8 mouse cellular contexts compared by ENCODE assay signal in the genomic region with DNA sequence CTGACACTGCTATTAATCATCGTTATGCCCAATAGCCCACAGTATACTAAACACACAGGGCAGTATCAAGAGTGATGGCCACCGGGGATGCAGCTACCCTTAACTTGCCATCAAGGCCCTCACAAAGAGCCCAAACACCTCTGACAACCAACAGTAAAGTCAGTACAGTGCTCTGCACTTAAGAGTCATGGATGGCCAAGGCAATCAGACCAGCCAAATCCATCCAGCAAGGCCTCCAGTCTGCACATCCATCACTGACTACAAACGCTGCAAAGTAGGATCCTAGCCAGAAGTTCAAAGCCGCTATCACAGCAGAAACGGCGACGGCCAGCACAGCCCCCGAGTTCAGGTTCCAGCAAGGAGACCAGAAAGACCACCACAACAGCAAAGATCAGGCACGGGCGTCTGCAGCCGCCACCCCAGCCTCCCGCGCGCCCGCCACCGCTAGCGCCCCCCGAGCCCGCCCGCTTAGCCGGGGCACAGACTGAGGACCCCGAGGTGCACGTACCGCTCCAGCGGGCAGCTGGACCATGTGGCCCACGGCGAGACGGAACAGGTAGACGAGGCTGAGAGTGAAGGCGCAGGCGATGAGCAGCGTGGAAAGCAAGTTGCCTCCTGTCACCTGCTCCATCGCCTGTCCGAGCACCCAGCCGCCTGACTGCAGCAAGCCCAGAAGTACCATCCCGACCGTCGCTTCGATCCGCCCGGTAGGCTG. TPM values are rescaled to one million over a fixed set of nuclear protein-coding genes. Genes with fewer than 3 reads are reported as not detected.
DNase-seq lines count a peak whose midpoint lies in the region; ATAC-seq and TF ChIP-seq lines count a peak whose summit lies in the region.

No protein-coding gene starts in this region.

- peak; percentile 67 for ATAC-seq in kidney, embryonic 16.5 days (ENCODE audit: low FRiP score, low TSS enrichment)
- peak; percentile 75 for ATAC-seq in hindbrain, embryonic 13.5 days (ENCODE audit: low FRiP score)

- no peak for TF ChIP-seq CTCF in E14TG2a.4 (conservative IDR thresholded peaks at IDR 0.05; ENCODE audit: low read length)
- TF ChIP-seq CTCF in brain, embryonic 14.5 days (IDR thresholded peaks at IDR 0.05; ENCODE audit: borderline replicate concordance, extremely low read depth, insufficient read depth, insufficient read length): no peak

- WGBS in kidney, embryonic 16.5 days: under 1% methylated on average over 41 of the region's 41 CpGs
- under 1% methylated on average over 41 of the region's 41 CpGs for WGBS in hindbrain, embryonic 13.5 days

- peaks cover 32% of the 10 kb centered on the region for H3K36me3 ChIP-seq in kidney, embryonic 16.5 days (ENCODE audit: insufficient read depth, low read length)
- H3K36me3 ChIP-seq in E14TG2a.4 (ENCODE audit: insufficient read depth, low read length): peaks cover 40% of the 10 kb centered on the region
- H3K36me3 ChIP-seq in hindbrain, embryonic 13.5 days: peaks cover 35% of the 10 kb centered on the region
- H3K36me3 ChIP-seq in megakaryocyte, embryonic 14.5 days (replicated peaks; ENCODE audit: low read length): peaks cover 40% of the 10 kb centered on the region

- no peak for DNase-seq in kidney, postnatal 4 days
- DNase-seq in brain, embryonic 14.5 days (ENCODE audit: low read depth): peak; percentile 41
- DNase-seq in cerebellum, adult 11 months: no peak
- DNase-seq in gastrocnemius, postnatal 10 days: no peak

- H3K27me3 ChIP-seq in kidney, embryonic 16.5 days (ENCODE audit: insufficient read depth, low read length): no peaks in the 10 kb centered on the region
- no peaks in the 10 kb centered on the region for H3K27me3 ChIP-seq in E14TG2a.4 (ENCODE audit: insufficient read depth, low read length)
- no peaks in the 10 kb centered on the region for H3K27me3 ChIP-seq in hindbrain, embryonic 13.5 days
- no peaks in the 10 kb centered on the region for H3K27me3 ChIP-seq in megakaryocyte, embryonic 14.5 days (replicated peaks)

- peak overlapping the region; percentile 95 for H3K27ac ChIP-seq in kidney, embryonic 16.5 days (ENCODE audit: low read length)
- peak overlapping the region; percentile 99 for H3K27ac ChIP-seq in hindbrain, embryonic 13.5 days

- TF ChIP-seq POLR2A in brain, embryonic 14.5 days (IDR thresholded peaks at IDR 0.05; ENCODE audit: borderline replicate concordance, extremely low read depth, insufficient read depth, insufficient read length, poor library complexity, severe bottlenecking): no peak

- H3K4me3 ChIP-seq in kidney, embryonic 16.5 days (ENCODE audit: low read length): peak overlapping the region; percentile 89
- peak overlapping the region; percentile 99 for H3K4me3 ChIP-seq in E14TG2a.4 (replicated peaks; ENCODE audit: low read length)
- peak overlapping the region; percentile 96 for H3K4me3 ChIP-seq in hindbrain, embryonic 13.5 days
- H3K4me3 ChIP-seq in megakaryocyte, embryonic 14.5 days (replicated peaks): peak overlapping the region; percentile 92

- peaks cover 2% of the 10 kb centered on the region; the same call in 1 of the 2 replicates for H3K9me3 ChIP-seq in kidney, embryonic 16.5 days (ENCODE audit: low read length)
- peaks cover 7% of the 10 kb centered on the region; the same call in 1 of the 2 replicates for H3K9me3 ChIP-seq in E14TG2a.4 (ENCODE audit: low read length)
- no peaks in the 10 kb centered on the region for H3K9me3 ChIP-seq in hindbrain, embryonic 13.5 days
- no peaks in the 10 kb centered on the region for H3K9me3 ChIP-seq in megakaryocyte, embryonic 14.5 days

- H3K4me2 ChIP-seq in kidney, embryonic 16.5 days (replicated peaks; ENCODE audit: low read depth, low read length): peak overlapping the region; percentile 66
- peak overlapping the region; percentile 75 for H3K4me2 ChIP-seq in hindbrain, embryonic 13.5 days

- H3K9ac ChIP-seq in kidney, embryonic 16.5 days (replicated peaks; ENCODE audit: low read length): peak overlapping the region; percentile 77
- H3K9ac ChIP-seq in hindbrain, embryonic 13.5 days: peak overlapping the region; percentile 93

- peaks cover 11% of the 10 kb centered on the region for H3K4me1 ChIP-seq in kidney, embryonic 16.5 days (ENCODE audit: insufficient read depth, low read length)
- peaks cover 42% of the 10 kb centered on the region for H3K4me1 ChIP-seq in E14TG2a.4 (replicated peaks; ENCODE audit: low read depth, low read length)
- H3K4me1 ChIP-seq in hindbrain, embryonic 13.5 days (replicated peaks): peaks cover 31% of the 10 kb centered on the region
- peaks cover 55% of the 10 kb centered on the region for H3K4me1 ChIP-seq in megakaryocyte, embryonic 14.5 days

RNA-seq across cellular contexts. Expression of a gene that starts 0.8 kb away (rescaled TPM):
- 67.4 and 69.2 TPM in 2 replicates for polyA plus RNA-seq in kidney, embryonic 16.5 days (2015; fragmentation: Nextera tagmentation; extraction: Ambion mirVana)
- 115 and 117 TPM in 2 replicates for polyA plus RNA-seq in brain, embryonic 14.5 days (2012; rRNA removed)
- 125 and 131 TPM in 2 replicates for polyA plus RNA-seq in hindbrain, embryonic 13.5 days (2015; fragmentation: Nextera tagmentation; extraction: Ambion mirVana)
- polyA plus RNA-seq in megakaryocyte, embryonic 14.5 days (2012; ENCODE audit: insufficient read depth, low replicate concordance): 58.0 and 614 TPM in 2 replicates
- 1 to 10 TPM; 7.9 to 9.4 TPM for total RNA-seq in gastrocnemius, postnatal 10 days (2021)
